Mouse (Mus musculus) cerebellum, postnatal 36 days (tissue): ENCODE results near the gene Hmox1.

Experiments
- DNase-seq, 2 experiments: peaks; one replicate each; pipeline ENCODE4 v3.0.0; 2021 to 2022; ENCODE audit warnings: mixed read lengths in 2 of 2

The Hmox1 gene

GRCm38 (mm10) chr8:75088989-75089881, 4.2 kb upstream of the Hmox1 start:
- DNase-seq = no peak

- DNase-seq = no peak
These were observed 2.5 kb upstream of the Hmox1 start for GRCm38 (mm10) chr8:75090781-75091365.

GRCm38 (mm10) chr8:75102956-75103355, 9.5 kb downstream of the Hmox1 start:
- no peak for DNase-seq

- DNase-seq = no peak
These were observed 10.0 kb downstream of the Hmox1 start for GRCm38 (mm10) chr8:75103376-75103878.

DNA sequence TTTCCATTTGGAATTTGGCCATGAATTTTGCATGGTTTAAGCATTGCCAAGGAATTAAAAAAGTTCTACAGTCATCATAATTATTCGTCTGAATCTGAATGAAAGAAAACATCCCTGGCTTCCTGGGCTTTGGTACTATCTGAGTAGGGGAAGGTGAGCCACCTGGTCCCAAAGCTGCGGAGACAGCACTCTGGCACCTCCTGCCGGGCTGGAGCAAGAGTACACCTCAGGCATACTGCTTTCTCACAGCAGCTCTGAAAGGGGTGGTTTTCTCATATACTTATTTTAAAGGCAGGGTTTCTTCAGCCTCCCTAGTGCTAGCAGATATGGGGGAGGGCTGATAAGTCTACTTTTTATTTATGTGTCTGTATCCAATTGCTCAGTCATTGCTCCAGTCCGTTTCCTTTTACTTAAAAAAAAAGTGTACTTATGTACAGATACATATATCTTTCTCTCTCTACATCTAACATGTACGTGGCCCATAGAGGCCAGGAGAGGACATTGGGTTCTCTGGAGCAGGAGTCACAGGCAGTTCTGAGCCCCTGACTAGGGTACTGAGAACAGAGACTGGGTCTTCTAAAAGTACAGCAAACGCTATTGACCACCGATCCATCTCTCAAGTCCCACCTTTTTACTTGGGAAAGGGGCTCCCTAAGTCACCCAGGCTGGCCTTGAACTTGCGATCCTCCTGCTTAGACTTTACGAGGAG, 15.3 kb downstream of the Hmox1 start:
- peak; percentile 81 to 85 for DNase-seq

- peak; percentile 98 to 100 for DNase-seq
These were observed 16.0 kb downstream of the Hmox1 start, which contains the start of gene Mcm5 for GRCm38 (mm10) chr8:75109236-75109967. TSS of gene Mcm5 (plus strand) at chr8:75109569.

DNA sequence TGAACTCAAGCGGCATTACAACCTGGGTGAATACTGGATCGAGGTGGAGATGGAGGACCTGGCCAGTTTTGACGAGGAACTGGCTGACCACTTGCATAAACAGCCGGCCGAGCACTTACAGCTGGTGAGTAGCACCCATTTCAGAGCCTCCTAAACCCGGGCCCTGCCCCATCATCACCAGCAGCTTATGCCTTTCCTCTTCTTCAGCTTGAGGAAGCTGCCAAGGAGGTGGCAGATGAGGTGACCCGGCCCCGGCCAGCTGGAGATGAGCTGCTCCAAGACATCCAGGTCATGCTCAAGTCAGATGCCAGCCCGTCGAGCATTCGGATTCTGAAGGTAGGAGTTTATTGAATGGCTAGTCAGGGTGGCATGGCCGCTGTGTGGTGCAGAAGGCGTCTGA, 16.7 kb downstream of the Hmox1 start:
- DNase-seq = no peak

DNA sequence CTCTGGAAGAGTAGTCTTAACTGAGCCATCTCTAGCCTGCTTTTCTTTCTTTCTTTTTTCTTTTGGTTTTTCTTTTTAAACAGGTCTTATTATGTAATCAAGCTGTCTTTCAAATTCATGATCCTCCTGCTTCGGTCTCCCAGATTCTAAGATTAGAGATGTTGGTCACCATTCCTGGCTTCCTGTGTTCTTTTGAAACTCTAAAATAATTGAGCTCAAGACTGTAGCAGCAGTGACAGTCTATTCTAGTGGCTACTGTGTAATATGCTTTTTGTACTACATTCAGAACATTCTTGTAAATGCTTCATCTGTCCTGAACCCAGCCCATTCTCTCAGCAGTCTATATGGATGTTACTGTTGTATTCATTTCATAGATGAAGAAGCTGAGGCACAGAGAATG, 25.1 kb downstream of the Hmox1 start:
- no peak for DNase-seq

- no peak for DNase-seq
These were observed 25.9 kb downstream of the Hmox1 start for GRCm38 (mm10) chr8:75119287-75119686.

- DNase-seq = no peak
These were observed 26.3 kb downstream of the Hmox1 start for GRCm38 (mm10) chr8:75119747-75120146.

GRCm38 (mm10) chr8:75127406-75127805, 34.0 kb downstream of the Hmox1 start:
- DNase-seq = no peak

- DNase-seq = peak; percentile 61 to 62
These were observed 39.1 kb downstream of the Hmox1 start for GRCm38 (mm10) chr8:75132485-75132884.

GRCm38 (mm10) chr8:75133399-75133798, 40.0 kb downstream of the Hmox1 start:
- DNase-seq = no peak

GRCm38 (mm10) chr8:75134603-75135391, 41.4 kb downstream of the Hmox1 start:
- peak; percentile 64 to 69 for DNase-seq

DNA sequence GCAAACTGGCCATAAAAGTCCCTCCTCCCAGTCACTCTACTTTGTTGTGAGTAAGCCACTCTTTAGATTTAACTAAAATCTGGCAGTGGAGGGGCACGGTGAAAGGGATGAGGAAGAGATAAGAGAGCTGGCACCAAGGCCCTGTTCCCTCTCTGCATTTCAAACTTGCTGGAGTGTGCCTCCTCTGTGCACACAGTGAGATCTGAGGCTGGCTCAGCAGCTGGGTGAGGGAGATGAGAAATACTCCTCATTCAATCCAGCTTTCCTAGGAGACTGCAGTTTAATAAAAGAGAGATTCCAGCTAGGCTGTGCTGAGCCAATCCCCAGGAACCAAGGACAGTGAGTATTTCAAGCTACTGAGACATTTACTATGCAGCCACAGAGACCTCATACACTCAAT, 42.3 kb downstream of the Hmox1 start:
- no peak for DNase-seq

- DNase-seq = no peak
These were observed 42.8 kb downstream of the Hmox1 start for GRCm38 (mm10) chr8:75136256-75136655.

- no peak for DNase-seq
These were observed 44.1 kb downstream of the Hmox1 start for GRCm38 (mm10) chr8:75137536-75137935.
